Mouse (Mus musculus) heart, postnatal 10 days (tissue): Measurements from ENCODE around the gene AW146154. TPM values are rescaled to one million over a fixed set of nuclear protein-coding genes. Genes with fewer than 3 reads are reported as not detected.
"Not testable (repeated sequence)": the region's sequence is repeated elsewhere in the genome, so short reads cannot be mapped to it uniquely, and the experiment has no call there.

ENCODE experiments used
- DNase-seq, 2 experiments: peaks; one replicate each; pipeline ENCODE4 v3.0.0; 2021
- intact Hi-C: fragments of 180-260 bp; cut with DNase I; formaldehyde crosslinking; loops from one replicate; pipeline ENCODE4 v1.15.1; 2025
- total RNA-seq, 2 experiments: library from RNA; stranded (reverse); gene quantifications; 2 replicates each; pipeline ENCODE4 v1.2.3; 2021

Gene AW146154
- total RNA-seq, result 1 to 10 TPM; 6.7 to 7.5 TPM

- DNase-seq, result peak; percentile 100
- intact Hi-C loops, result loop anchor here (1.0 to 5.0 kb wide), 4 partner anchors 7 to 134 kb away; partner anchors contain the start of genes AI987944 and Zfp788
Measured at GRCm38 (mm10) chr7:41499389-41500049, at the start of gene AW146154, which contains the start of gene Gm20449. Gene AW146154, minus strand, starts transcription at chr7:41499890. Gene Gm20449, minus strand, starts transcription at chr7:41499417.

DNA sequence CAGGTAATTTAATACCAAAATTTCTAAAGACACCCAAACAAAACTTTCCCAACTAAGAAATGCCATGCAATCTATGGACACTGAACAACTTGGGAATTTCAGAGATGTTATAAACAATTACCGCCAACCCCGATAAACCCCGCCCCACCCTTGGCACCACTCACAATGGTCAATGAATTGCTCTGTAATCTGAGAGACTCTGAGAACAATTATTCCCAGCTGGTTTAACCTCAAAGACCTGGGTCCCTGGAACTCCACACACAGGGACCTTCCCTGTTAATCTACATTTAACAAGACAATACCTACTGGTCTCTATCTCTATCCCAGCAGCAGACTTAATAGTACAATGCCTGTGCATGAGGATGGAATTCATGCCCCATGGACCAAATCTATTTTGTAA lies 13.0 kb upstream of the AW146154 start:
- intact Hi-C loops, result no loop called here
- DNase-seq, result no peak

DNA sequence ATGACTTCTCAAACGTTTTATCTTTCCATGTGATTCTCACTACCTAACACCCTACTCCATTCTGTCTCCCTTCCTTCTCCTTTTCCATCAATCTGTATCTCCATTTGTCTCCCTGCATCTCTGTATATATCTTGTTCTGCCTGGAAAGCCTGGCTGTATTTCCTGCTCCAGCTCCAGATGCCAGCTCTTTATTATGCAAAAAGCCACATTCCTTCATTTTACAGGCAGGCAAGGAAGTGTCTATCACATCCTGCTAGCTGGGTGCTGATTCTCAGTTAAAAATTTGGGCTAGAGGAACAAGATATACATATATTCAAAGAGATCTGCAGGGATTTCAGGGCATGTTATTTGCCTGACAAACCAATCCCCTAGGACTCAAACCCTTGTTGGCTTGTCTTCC lies 12.5 kb upstream of the AW146154 start:
- no peak for DNase-seq
- intact Hi-C loops, result no loop called here

GRCm38 (mm10) chr7:41502402-41502801 lies 2.7 kb upstream of the AW146154 start:
- intact Hi-C loops, result no loop called here
- DNase-seq, result peak; percentile 16

DNA sequence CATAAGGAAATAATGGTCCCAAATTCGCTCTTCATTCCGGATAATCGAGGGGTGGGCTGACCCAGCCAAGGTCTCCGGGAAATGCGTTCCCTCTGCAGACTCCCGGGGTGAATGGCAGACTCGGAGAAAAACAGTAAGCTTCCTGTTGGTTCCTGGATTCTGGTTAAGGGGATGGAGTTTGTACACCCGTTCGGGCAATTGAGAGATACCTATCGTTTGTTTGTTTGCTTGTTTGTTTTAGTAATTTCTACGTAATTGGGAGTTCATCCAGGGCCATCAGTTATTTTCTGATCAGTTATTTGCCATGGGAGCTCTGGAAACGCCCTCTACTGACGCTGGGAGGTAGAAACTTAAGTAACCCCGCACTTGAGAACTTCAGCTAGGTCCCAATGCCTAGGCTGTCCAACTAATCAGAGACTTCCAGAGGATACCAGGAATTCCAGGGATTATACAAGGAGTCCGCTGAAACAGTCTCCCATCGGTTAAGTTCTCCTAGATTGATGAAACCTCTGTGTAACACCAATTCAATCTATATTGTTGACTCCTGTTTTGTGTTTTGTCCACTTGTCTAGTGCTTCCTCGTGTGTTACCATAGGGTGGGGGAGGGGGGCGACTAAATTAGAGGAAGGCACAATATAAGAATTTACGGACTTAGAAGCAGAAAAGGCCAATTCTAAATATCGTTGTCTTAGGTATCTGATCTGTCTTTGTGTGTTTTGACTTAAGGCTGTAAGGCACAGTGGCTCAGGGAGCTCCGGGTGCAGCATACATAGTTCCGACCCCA lies 653 bp upstream of the AW146154 start:
- intact Hi-C loops, result loop anchor here (1.0 kb wide), 2 partner anchors 8 to 97 kb away; no protein-coding TSS in a partner anchor
- peak; percentile 72 to 76 for DNase-seq

- not testable (repeated sequence) for DNase-seq
- intact Hi-C loops, result loop anchor here (1.0 to 5.0 kb wide), 2 partner anchors 107 to 134 kb away; partner anchors contain the start of genes AI987944 and Zfp788
Measured at GRCm38 (mm10) chr7:41499018-41499388, 687 bp downstream of the AW146154 start.

GRCm38 (mm10) chr7:41498464-41498863 lies 1.2 kb downstream of the AW146154 start:
- not testable (repeated sequence) for DNase-seq
- intact Hi-C loops, result loop anchor here (5.0 kb wide), 1 partner anchor 106 kb away; the partner anchor contains the start of gene AI987944

DNA sequence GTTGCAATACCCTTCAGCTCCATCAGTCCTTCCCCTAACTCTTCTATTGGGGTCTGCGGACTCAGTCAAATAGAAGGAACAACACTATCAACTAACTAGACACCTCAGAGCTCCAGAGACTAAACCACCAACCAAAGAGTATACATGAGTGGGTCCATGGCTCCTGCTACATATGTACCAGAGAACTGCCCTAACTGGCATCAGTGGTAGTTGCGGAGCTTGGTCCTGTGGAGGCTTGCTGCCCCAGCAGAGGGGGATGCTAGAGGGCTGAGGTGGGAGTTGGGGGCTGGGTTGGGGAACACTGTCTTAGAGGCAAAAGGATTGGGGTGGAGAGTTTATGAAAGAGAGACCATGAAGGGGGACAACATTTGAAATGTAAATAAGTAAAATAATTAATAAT lies 1.8 kb downstream of the AW146154 start:
- intact Hi-C loops, result loop anchor here (5.0 kb wide), 1 partner anchor 106 kb away; the partner anchor contains the start of gene AI987944

DNA sequence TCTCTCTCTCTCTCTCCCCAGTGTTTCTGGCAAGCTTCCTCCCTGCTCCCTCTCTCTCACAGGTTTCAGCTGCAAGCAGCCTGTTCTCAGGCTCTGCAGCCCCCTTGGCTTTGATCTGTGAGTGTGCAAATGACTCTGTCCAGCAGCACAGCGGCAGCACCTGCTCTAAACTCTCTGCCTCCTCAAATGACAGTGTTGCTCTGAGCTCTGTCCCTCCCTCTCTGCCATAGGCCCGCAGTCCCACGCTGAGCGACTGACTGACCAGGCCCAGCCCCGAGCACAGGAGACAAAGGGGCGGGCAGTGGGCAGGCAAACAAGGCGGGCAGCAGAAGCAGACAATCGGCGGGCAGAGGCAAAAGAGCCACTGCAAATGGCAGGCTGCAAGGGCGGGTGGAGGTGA lies 47.8 kb downstream of the AW146154 start:
- intact Hi-C loops, result no loop called here
- DNase-seq, result no peak

More for the DNA sequence above, 1.8 kb downstream of the AW146154 start:
- no peak for DNase-seq

DNA sequence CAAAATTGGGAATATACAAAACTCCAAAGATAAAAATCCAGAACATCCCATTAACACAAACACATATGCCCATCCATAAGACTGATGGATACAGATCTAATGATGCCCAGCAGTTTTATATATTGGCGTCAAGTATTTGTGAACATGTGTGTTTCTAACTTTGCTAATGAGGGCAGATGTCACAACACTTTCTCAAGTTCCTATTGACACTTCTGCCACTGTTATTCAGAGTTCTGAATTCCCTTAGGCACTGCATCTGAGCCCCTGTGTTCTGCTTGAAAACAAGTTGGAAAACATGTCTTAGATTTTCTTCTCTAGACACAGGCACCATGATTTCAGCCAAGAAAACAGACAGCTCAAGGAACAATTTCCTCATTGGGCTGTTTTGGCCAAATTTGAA lies 51.1 kb downstream of the AW146154 start, which contains the start of gene Vmn2r57:
Gene Vmn2r57 (minus strand): TSS at position 101 of the 400 bp plus-strand sequence.
- DNase-seq, intact Hi-C loops: not testable (repeated sequence)

Other genes starting within 250 kb of the AW146154 start
- gene AI987944, start 106.5 kb downstream of the AW146154 start, total RNA-seq, result 10 to 100 TPM; 10.2 to 12.4 TPM
- under 1 TPM; 0.10 to 0.20 TPM for gene Vmn2r57, start 51.2 kb downstream of the AW146154 start, total RNA-seq
- under 1 TPM; 0.07 to 0.17 TPM for gene Gm20449, start 473 bp downstream of the AW146154 start, total RNA-seq
- gene Gm6871, start 73.8 kb upstream of the AW146154 start, total RNA-seq, result not detected
- gene 2610021A01Rik, start 99.3 kb upstream of the AW146154 start, total RNA-seq, result 10 to 100 TPM; 10.0 to 10.6 TPM
- 10 to 100 TPM in 1 of 2 experiments, 1 to 10 TPM in 1; 9.6 to 10.5 TPM for gene Zfp788, start 133.3 kb upstream of the AW146154 start, total RNA-seq